Comparison of ENCODE assay signal across 13 mouse cellular contexts in the genomic region with DNA sequence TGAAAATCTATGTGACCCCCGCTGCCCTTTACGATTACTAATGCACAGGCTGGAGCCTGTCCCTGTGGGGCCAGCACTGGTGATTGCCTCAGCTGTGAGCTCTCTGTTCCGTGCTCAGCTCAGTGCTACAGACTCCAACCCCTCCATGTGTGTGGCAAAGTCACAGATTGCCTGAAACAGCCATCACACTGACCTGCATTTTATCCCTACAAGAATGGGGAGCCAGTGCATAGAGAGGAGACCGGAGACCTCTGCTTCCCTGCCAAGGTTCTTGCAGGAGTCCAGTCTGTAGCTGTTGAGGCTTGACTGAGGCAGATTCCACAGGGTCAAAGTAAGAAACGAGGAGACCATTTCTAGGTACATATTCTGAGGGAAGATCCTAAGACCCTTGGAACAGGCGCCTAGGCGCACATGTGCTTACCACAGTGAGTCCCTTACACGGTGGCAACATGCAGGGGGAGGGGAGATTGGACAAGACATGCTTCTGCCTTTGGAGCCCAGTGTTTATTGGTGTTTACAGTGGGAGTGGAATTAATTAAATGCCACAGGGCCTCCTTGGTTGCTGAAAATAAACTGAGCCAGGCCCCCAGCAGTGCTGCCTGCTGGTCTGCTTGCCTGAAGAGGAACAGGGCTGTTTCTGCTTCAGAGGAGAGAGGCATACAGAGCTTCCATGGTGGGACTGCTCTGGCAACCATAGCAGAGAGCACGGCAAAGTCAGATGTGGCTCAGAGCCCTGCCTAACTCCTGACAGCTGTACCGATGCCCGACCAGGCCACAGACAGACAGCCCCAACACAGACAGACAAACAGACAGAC.
DNase-seq lines count a peak whose midpoint lies in the region; ATAC-seq lines count a peak whose summit lies in the region.
"Had no signal": no experiment of that assay in that cellular context is flagged by ENCODE, and none has a peak within 500 bp of the region (broad histone marks: within the 10 kb centered on the region; RNA-seq: fewer than 3 reads in every experiment).

No protein-coding gene starts in this region.

- 66% methylated on average over 11 of the region's 11 CpGs for WGBS in forebrain, embryonic 16.5 days
- WGBS in forebrain, embryonic 14.5 days: 71% methylated on average over 11 of the region's 11 CpGs
- 57% methylated on average over 11 of the region's 11 CpGs for WGBS in midbrain, embryonic 11.5 days
- WGBS in midbrain, embryonic 16.5 days: 61% methylated on average over 11 of the region's 11 CpGs
- 48% methylated on average over 11 of the region's 11 CpGs for WGBS in hindbrain, embryonic 15.5 days

- H3K4me1 ChIP-seq in forebrain, embryonic 16.5 days (replicated peaks; ENCODE audit: control insufficient read depth, insufficient read depth, low read length): no peaks in the 10 kb centered on the region
- no peaks in the 10 kb centered on the region for H3K4me1 ChIP-seq in forebrain, embryonic 14.5 days (ENCODE audit: control insufficient read depth, insufficient read depth, low read length)
- no peaks in the 10 kb centered on the region for H3K4me1 ChIP-seq in midbrain, embryonic 11.5 days (ENCODE audit: control insufficient read depth, insufficient read depth, low read length)
- no peaks in the 10 kb centered on the region for H3K4me1 ChIP-seq in midbrain, embryonic 16.5 days (ENCODE audit: control insufficient read depth, insufficient read depth, low read length)
- H3K4me1 ChIP-seq in hindbrain, embryonic 15.5 days (replicated peaks): peaks cover 7% of the 10 kb centered on the region

- peak; percentile 45; the same call in 1 of the 2 replicates for ATAC-seq in forebrain, embryonic 16.5 days
- no peak for ATAC-seq in forebrain, embryonic 14.5 days
- peak; percentile 70; the same call in 1 of the 2 replicates for ATAC-seq in midbrain, embryonic 11.5 days (ENCODE audit: low FRiP score)
- no peak for ATAC-seq in midbrain, embryonic 16.5 days
- peak; percentile 68; the same call in 1 of the 2 replicates for ATAC-seq in hindbrain, embryonic 15.5 days (ENCODE audit: low FRiP score, low read depth)

- no peak overlapping the region for H3K27ac ChIP-seq in forebrain, embryonic 16.5 days (ENCODE audit: low read length)
- no peak overlapping the region for H3K27ac ChIP-seq in forebrain, embryonic 14.5 days (ENCODE audit: low read depth, low read length)
- H3K27ac ChIP-seq in midbrain, embryonic 11.5 days (ENCODE audit: low read depth, low read length): no peak overlapping the region
- H3K27ac ChIP-seq in midbrain, embryonic 16.5 days (ENCODE audit: low read length): no peak overlapping the region
- no peak overlapping the region for H3K27ac ChIP-seq in hindbrain, embryonic 15.5 days (replicated peaks)
- H3K27ac ChIP-seq: heart, embryonic 13.5 days; limb, embryonic 13.5 days had no signal

- no peaks in the 10 kb centered on the region for H3K9me3 ChIP-seq in forebrain, embryonic 16.5 days (ENCODE audit: control insufficient read depth, low read length)
- H3K9me3 ChIP-seq in forebrain, embryonic 14.5 days (replicated peaks; ENCODE audit: control insufficient read depth, low read length): no peaks in the 10 kb centered on the region
- H3K9me3 ChIP-seq in midbrain, embryonic 11.5 days (ENCODE audit: control insufficient read depth, low read length): no peaks in the 10 kb centered on the region
- no peaks in the 10 kb centered on the region for H3K9me3 ChIP-seq in midbrain, embryonic 16.5 days (replicated peaks; ENCODE audit: control insufficient read depth, low read length, poor library complexity, severe bottlenecking)
- H3K9me3 ChIP-seq in hindbrain, embryonic 15.5 days: no peaks in the 10 kb centered on the region
- H3K9me3 ChIP-seq: heart, embryonic 13.5 days; limb, embryonic 13.5 days had no signal

- DNase-seq in forebrain, embryonic 14.5 days (ENCODE audit: low spot score): no peak
- peak; percentile 66 for DNase-seq in midbrain, embryonic 11.5 days (ENCODE audit: low spot score, missing footprints)
- DNase-seq in kidney, postnatal 36 days: peak; percentile 44
- DNase-seq in left cerebral cortex, adult 8-10 months (ENCODE audit: low spot score in 2 of 2): no peak
- DNase-seq in gastrocnemius, adult 18-20 months (ENCODE audit: low spot score): no peak
- DNase-seq: cerebellum, adult 18-20 months; lung, postnatal 36 days; right cerebral cortex, adult 18-20 months had no signal

- no peak overlapping the region for H3K4me2 ChIP-seq in forebrain, embryonic 16.5 days (ENCODE audit: low read length)
- no peak overlapping the region for H3K4me2 ChIP-seq in forebrain, embryonic 14.5 days (ENCODE audit: low read length)
- H3K4me2 ChIP-seq in midbrain, embryonic 11.5 days: no peak overlapping the region
- no peak overlapping the region for H3K4me2 ChIP-seq in midbrain, embryonic 16.5 days (ENCODE audit: low read length)
- no peak overlapping the region for H3K4me2 ChIP-seq in hindbrain, embryonic 15.5 days
- H3K4me2 ChIP-seq: heart, embryonic 13.5 days; limb, embryonic 13.5 days had no signal

- no peaks in the 10 kb centered on the region for H3K27me3 ChIP-seq in forebrain, embryonic 16.5 days (replicated peaks; ENCODE audit: control insufficient read depth, insufficient read depth, low read length)
- no peaks in the 10 kb centered on the region for H3K27me3 ChIP-seq in forebrain, embryonic 14.5 days (replicated peaks; ENCODE audit: control insufficient read depth, insufficient read depth, low read length)
- H3K27me3 ChIP-seq in midbrain, embryonic 11.5 days (ENCODE audit: control insufficient read depth, insufficient read depth, low read length): no peaks in the 10 kb centered on the region
- H3K27me3 ChIP-seq in midbrain, embryonic 16.5 days (ENCODE audit: control insufficient read depth, insufficient read depth, low read depth, low read length): no peaks in the 10 kb centered on the region
- H3K27me3 ChIP-seq in hindbrain, embryonic 15.5 days: no peaks in the 10 kb centered on the region

- no peaks in the 10 kb centered on the region for H3K36me3 ChIP-seq in forebrain, embryonic 16.5 days (ENCODE audit: control insufficient read depth, insufficient read depth)
- H3K36me3 ChIP-seq in forebrain, embryonic 14.5 days (ENCODE audit: control insufficient read depth, insufficient read depth, low read length): no peaks in the 10 kb centered on the region
- no peaks in the 10 kb centered on the region for H3K36me3 ChIP-seq in midbrain, embryonic 11.5 days (ENCODE audit: control insufficient read depth, insufficient read depth, low read length)
- no peaks in the 10 kb centered on the region for H3K36me3 ChIP-seq in midbrain, embryonic 16.5 days (ENCODE audit: control insufficient read depth, insufficient read depth, low read length)
- no peaks in the 10 kb centered on the region for H3K36me3 ChIP-seq in hindbrain, embryonic 15.5 days
- H3K36me3 ChIP-seq: heart, embryonic 13.5 days; limb, embryonic 13.5 days had no signal

- H3K4me3 ChIP-seq in forebrain, embryonic 16.5 days (replicated peaks; ENCODE audit: low read length): no peak overlapping the region
- H3K4me3 ChIP-seq in forebrain, embryonic 14.5 days (ENCODE audit: low read depth, low read length): no peak overlapping the region
- H3K4me3 ChIP-seq in midbrain, embryonic 11.5 days (ENCODE audit: low read depth, low read length): no peak overlapping the region
- no peak overlapping the region for H3K4me3 ChIP-seq in midbrain, embryonic 16.5 days (ENCODE audit: low read depth, low read length)
- H3K4me3 ChIP-seq in hindbrain, embryonic 15.5 days: no peak overlapping the region
- H3K4me3 ChIP-seq: heart, embryonic 13.5 days; limb, embryonic 13.5 days had no signal

- H3K9ac ChIP-seq in forebrain, embryonic 16.5 days (replicated peaks; ENCODE audit: low read depth, low read length): no peak overlapping the region
- H3K9ac ChIP-seq in forebrain, embryonic 14.5 days (ENCODE audit: low read length): no peak overlapping the region
- H3K9ac ChIP-seq in midbrain, embryonic 11.5 days (ENCODE audit: low read length): no peak overlapping the region
- no peak overlapping the region for H3K9ac ChIP-seq in midbrain, embryonic 16.5 days (ENCODE audit: low read depth, low read length)
- H3K9ac ChIP-seq in hindbrain, embryonic 15.5 days: no peak overlapping the region
- H3K9ac ChIP-seq: heart, embryonic 13.5 days; limb, embryonic 13.5 days had no signal

Comparison
In these comparisons a context has a peak if more than half of its experiments do, and no peak if none do; other contexts are left out.
1. ATAC-seq: peak in forebrain, embryonic 16.5 days (single experiment), midbrain, embryonic 11.5 days (single experiment) and hindbrain, embryonic 15.5 days (single experiment); none in forebrain, embryonic 14.5 days (single experiment) and midbrain, embryonic 16.5 days (single experiment).
2. DNase-seq: peak in midbrain, embryonic 11.5 days (single experiment) and kidney, postnatal 36 days (2 of 2); none in forebrain, embryonic 14.5 days (single experiment), left cerebral cortex, adult 8-10 months (0 of 2) and gastrocnemius, adult 18-20 months (single experiment).